Mouse (Mus musculus) left cerebral cortex, adult 9 months (tissue): Measurements from ENCODE around the gene Moxd2.

ENCODE experiments used
- DNase-seq, 2 experiments: peaks; one replicate each; pipeline ENCODE4 v3.0.0; 2022; ENCODE audit warnings: low spot score in 2 of 2

Moxd2 gene

DNA sequence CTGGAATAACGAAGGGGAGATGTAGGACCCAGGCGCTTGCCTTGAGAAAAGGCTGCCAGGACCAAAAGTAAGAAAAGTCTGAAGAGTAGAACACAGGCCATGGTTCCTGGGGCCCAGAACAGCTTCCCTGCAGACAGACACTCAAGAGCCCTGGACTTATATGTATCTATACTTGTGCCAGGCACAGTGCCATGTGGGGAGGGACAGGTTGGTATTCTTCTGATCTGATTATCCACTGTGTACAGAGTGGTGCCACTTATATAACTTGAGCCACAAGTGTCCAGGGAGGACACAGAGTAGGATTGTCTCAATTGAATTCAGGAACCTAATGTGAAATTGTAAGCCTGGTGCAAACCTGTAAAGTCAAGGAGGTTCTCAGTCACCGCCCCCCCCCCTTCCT, at the start of gene Moxd2:
Gene Moxd2 (minus strand): TSS at position 101 of the 400 bp plus-strand sequence.
- DNase-seq: no peak

- DNase-seq: no peak
Observed at GRCm38 (mm10) chr6:40919954-40920353, 32.7 kb upstream of the Moxd2 start.

- DNase-seq: no peak
Observed at GRCm38 (mm10) chr6:40900287-40900686, 13.0 kb upstream of the Moxd2 start, which contains the start of gene Prss58. Gene Prss58 (minus strand): TSS chr6:40900387.

DNA sequence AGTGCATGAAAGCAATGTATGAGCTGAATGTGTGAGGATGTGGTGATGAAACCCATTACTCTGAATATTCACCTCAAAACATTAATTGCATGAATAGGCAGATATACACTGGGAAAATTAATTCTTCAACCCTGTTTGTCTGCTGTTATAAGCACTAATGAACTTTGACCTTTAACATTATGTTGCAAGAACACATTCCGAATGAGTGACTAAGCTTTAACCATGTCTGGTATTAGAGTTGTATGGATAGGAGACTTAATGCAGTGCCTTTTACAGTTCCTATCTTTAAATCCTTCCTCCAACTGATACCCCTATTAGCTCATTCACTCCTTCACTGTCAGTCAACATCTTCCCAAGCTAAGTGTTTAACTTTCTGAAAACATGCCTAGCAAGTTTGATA, 7.4 kb upstream of the Moxd2 start:
- no peak for DNase-seq

DNA sequence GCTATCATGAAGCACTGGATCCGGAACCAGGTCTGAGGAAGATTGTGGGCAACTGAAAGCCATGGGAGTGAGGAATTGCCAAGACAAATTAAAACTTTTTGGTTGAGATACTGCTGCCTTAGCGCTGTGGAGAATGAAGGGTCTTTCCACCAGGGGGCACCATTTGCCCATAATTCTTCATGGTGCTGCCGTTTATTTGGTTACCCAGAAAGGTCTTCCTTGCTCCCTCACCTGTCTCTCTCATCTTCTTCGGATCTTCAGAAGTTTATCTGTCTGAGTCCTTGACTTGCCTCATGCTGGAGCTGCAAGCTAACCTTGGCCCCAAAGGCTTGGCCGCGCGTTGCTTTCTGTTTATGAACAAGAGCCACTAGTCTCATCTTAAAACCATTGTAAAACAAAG, 6.3 kb upstream of the Moxd2 start:
- peak in 1 of 2 experiments; percentile 26 for DNase-seq

- no peak for DNase-seq
Observed at GRCm38 (mm10) chr6:40891754-40892153, 4.5 kb upstream of the Moxd2 start.

DNA sequence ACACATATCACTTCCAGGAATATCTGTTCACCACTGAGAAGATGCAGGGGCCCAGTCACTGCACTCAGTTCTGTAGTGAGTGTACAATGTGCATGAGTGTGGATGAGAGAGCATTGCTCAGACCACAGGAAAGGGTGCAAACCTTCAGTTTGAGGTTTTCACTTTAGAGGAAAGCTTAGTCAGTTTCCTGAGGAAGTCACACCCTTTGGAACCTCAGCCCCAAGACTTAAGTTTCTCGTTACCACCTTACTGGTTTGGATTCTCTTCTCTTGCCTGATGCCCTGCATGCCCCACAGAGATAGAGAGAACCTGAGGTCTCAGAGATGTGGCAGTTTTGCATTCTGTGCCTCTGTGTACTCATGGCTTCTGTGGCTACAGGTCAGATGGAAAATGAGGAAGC, 3.7 kb upstream of the Moxd2 start:
- no peak for DNase-seq

GRCm38 (mm10) chr6:40845283-40845682, 42.0 kb downstream of the Moxd2 start:
- no peak for DNase-seq
